Mouse (Mus musculus): ENCODE data around the gene Slc1a3. TPM values are rescaled to one million over a fixed set of nuclear protein-coding genes. Genes with fewer than 3 reads are reported as not detected.

Gene Slc1a3
- total and polyA plus RNA-seq, 3 experiments, result 4.5 to 12.6 (median 6.5) TPM

GRCm38 (mm10) chr15:8638568-8639325 is 71.8 kb downstream of the Slc1a3 start:
- Histone ChIP-seq H3K9me3 (replicated peaks; ENCODE audit: low read length) (no peaks in the 10 kb centered on the region), H3K27ac (ENCODE audit: insufficient read depth, low read depth) (no peak overlapping the region), H3K4me1 (ENCODE audit: control insufficient read depth in 1 of 2, insufficient read depth in 2 of 2) (peaks cover 3 to 22% of the 10 kb centered on the region in 2 experiments; a peak in 2 of 4 replicates), H3K4me2 (ENCODE audit: insufficient read depth, low read depth, poor library complexity, severe bottlenecking) (no peak overlapping the region), H3K4me3 (replicated peaks in 1 of 3; ENCODE audit: low read depth in 2 of 3, low read length in 2 of 3, poor library complexity in 1 of 3) (no peak overlapping the region), H3K79me2 (replicated peaks; ENCODE audit: control insufficient read depth, extremely low read depth, insufficient read depth, poor library complexity, severe bottlenecking) (no peaks in the 10 kb centered on the region), H3K9ac (ENCODE audit: insufficient read depth, low read depth) (no peak overlapping the region), H3K27me3 (replicated peaks) (no peaks in the 10 kb centered on the region), H3K36me3 (replicated peaks in 1 of 2; ENCODE audit: control insufficient read depth in 1 of 2, insufficient read depth in 1 of 2, low read length in 1 of 2) (peaks cover 26 to 37% of the 10 kb centered on the region in 2 experiments)
- dilution Hi-C loops (cut with MboI; ENCODE audit: extremely low pct_ligation_motif_present, extremely low pct_unique_long_range_greater_than_20kb, low sequenced_read_pairs), result no loop called here
- no peak for DNase-seq (ENCODE audit: extremely low read depth)
- TF ChIP-seq MYC (IDR thresholded peaks at IDR 0.05; ENCODE audit: low read depth, low read length), result no peak
- TF ChIP-seq SMC3 (IDR thresholded peaks at IDR 0.05; ENCODE audit: low read depth, low read length), result no peak
- no peak for TF ChIP-seq HCFC1 (IDR thresholded peaks at IDR 0.05; ENCODE audit: low read depth, low read length)
- TF ChIP-seq CHD2 (IDR thresholded peaks at IDR 0.05; ENCODE audit: low read length), result no peak
- TF ChIP-seq MXI1 (IDR thresholded peaks at IDR 0.05; ENCODE audit: low read depth, low read length), result no peak
- no peak for TF ChIP-seq ZC3H11A (IDR thresholded peaks at IDR 0.05; ENCODE audit: low read depth, low read length)
- TF ChIP-seq RCOR1 (conservative IDR thresholded peaks at IDR 0.05; ENCODE audit: low read depth, low read length), result no peak
- in situ Hi-C loops (cut with MboI; ENCODE audit: low pct_ligation_motif_present, low pct_unique_long_range_greater_than_20kb, low sequenced_read_pairs), result loop anchor here (10.0 kb wide), 2 partner anchors 126 to 256 kb away; no protein-coding TSS in a partner anchor

- Histone ChIP-seq H3K4me2 (ENCODE audit: insufficient read depth, low read depth, poor library complexity, severe bottlenecking) (no peak overlapping the region), H3K36me3 (replicated peaks in 1 of 2; ENCODE audit: control insufficient read depth in 1 of 2, insufficient read depth in 1 of 2, low read length in 1 of 2) (peaks cover 22 to 30% of the 10 kb centered on the region in 2 experiments), H3K9ac (ENCODE audit: insufficient read depth, low read depth) (no peak overlapping the region), H3K4me1 (ENCODE audit: control insufficient read depth in 1 of 2, insufficient read depth in 2 of 2) (peaks cover 0 to 11% of the 10 kb centered on the region in 2 experiments; a peak in 2 of 4 replicates), H3K27me3 (replicated peaks) (no peaks in the 10 kb centered on the region), H3K9me3 (replicated peaks; ENCODE audit: low read length) (no peaks in the 10 kb centered on the region), H3K79me2 (replicated peaks; ENCODE audit: control insufficient read depth, extremely low read depth, insufficient read depth, poor library complexity, severe bottlenecking) (no peaks in the 10 kb centered on the region), H3K4me3 (replicated peaks in 1 of 3; ENCODE audit: low read depth in 2 of 3, low read length in 2 of 3, poor library complexity in 1 of 3) (no peak overlapping the region), H3K27ac (ENCODE audit: insufficient read depth, low read depth) (no peak overlapping the region)
- dilution Hi-C loops (cut with MboI; ENCODE audit: extremely low pct_ligation_motif_present, extremely low pct_unique_long_range_greater_than_20kb, low sequenced_read_pairs) (no loop called here), in situ Hi-C loops (cut with MboI; ENCODE audit: low pct_ligation_motif_present, low pct_unique_long_range_greater_than_20kb, low sequenced_read_pairs) (loop anchor here (10.0 kb wide), 2 partner anchors 128 to 258 kb away; no protein-coding TSS in a partner anchor)
- TF ChIP-seq JUN (IDR thresholded peaks at IDR 0.05; ENCODE audit: insufficient read depth, low read depth, low read length) (no peak), SMC3 (IDR thresholded peaks at IDR 0.05; ENCODE audit: low read depth, low read length) (no peak), ZC3H11A (IDR thresholded peaks at IDR 0.05; ENCODE audit: low read depth, low read length) (no peak), USF2 (conservative IDR thresholded peaks at IDR 0.05; ENCODE audit: low read depth, low read length) (no peak), RAD21 (IDR thresholded peaks at IDR 0.05; ENCODE audit: low read depth, low read length) (no peak), CTCF (conservative IDR thresholded peaks at IDR 0.05 in 1 of 2, IDR thresholded peaks at IDR 0.05 in 1 of 2; ENCODE audit: low read depth in 2 of 2, low read length in 2 of 2) (no peak), ZNF384 (IDR thresholded peaks at IDR 0.05; ENCODE audit: low read depth, low read length) (no peak), MXI1 (IDR thresholded peaks at IDR 0.05; ENCODE audit: low read depth, low read length) (no peak), MAFK (IDR thresholded peaks at IDR 0.05; ENCODE audit: insufficient replicate concordance, low read length) (no peak), NELFE (IDR thresholded peaks at IDR 0.05; ENCODE audit: low read depth, low read length) (no peak), CHD2 (IDR thresholded peaks at IDR 0.05; ENCODE audit: low read length) (no peak)
- no peak for DNase-seq (ENCODE audit: extremely low read depth)
Observed at GRCm38 (mm10) chr15:8637283-8637682, 73.3 kb downstream of the Slc1a3 start.
